Mouse (Mus musculus) adrenal gland, postnatal 10 days (tissue): ENCODE data around the gene Gzmb. TPM values are rescaled to one million over a fixed set of nuclear protein-coding genes. Genes with fewer than 3 reads are reported as not detected.
A peak's percentile ranks its signal among the peaks of the same experiment; 100 is the strongest.
"Not testable (repeated sequence)": the region's sequence is repeated elsewhere in the genome, so short reads cannot be mapped to it uniquely, and the experiment has no call there.

Source experiments
- DNase-seq: peaks from one replicate; pipeline ENCODE4 v3.0.0; 2021; ENCODE audit warnings: mixed read lengths
- long read RNA-seq, 2 experiments: library from polyadenylated mRNA; stranded (forward); transcript quantifications; one replicate each; pipeline ENCODE4 v2.0.0; 2021
- total RNA-seq, 2 experiments: library from RNA; stranded (reverse); gene quantifications; 2 replicates each; pipeline ENCODE4 v1.2.3; 2021

Gene Gzmb
- total RNA-seq, result under 1 TPM; 0.18 to 0.21 TPM
- long read RNA-seq, experiment 1, partial matches to known transcripts, result 0 of 2 reads
- long read RNA-seq, experiment 1, other reads (novel, unspliced or antisense), result 0 of 2 reads
- long read RNA-seq, experiment 2, result 0 reads

GRCm38 (mm10) chr14:56262153-56262552 is at the start of gene Gzmb:
Gene Gzmb (minus strand): TSS chr14:56262260.
- no peak for DNase-seq

GRCm38 (mm10) chr14:56311801-56312200 is 49.7 kb upstream of the Gzmb start:
- not testable (repeated sequence) for DNase-seq

GRCm38 (mm10) chr14:56310238-56310637 is 48.2 kb upstream of the Gzmb start:
- DNase-seq, result no peak

GRCm38 (mm10) chr14:56304149-56304548 is 42.1 kb upstream of the Gzmb start:
- DNase-seq, result peak; percentile 31

GRCm38 (mm10) chr14:56303506-56304025 is 41.5 kb upstream of the Gzmb start:
- DNase-seq, result no peak

- DNase-seq, result no peak
These were observed 40.0 kb upstream of the Gzmb start for GRCm38 (mm10) chr14:56302091-56302490.

DNA sequence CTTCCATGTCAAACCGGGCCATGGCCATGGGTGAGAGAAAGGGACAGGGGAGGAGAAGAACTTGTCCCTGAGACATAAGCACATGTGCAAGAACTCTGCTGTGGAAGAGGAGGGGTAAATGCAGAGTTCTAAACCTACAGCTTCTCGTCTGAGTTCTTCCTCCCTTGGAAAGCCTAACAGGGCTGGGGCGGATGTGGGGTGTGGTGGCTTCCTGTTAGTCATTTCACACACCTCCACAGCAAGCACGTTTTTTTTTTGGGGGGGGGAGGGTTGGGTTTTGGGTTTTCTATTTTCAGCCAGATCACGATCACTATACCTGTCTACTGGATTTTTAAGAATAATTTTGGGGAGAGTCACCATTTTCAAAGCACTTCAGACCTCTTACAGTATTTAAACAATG is 34.7 kb upstream of the Gzmb start:
- no peak for DNase-seq

- DNase-seq, result no peak
These were observed 34.0 kb upstream of the Gzmb start for GRCm38 (mm10) chr14:56296106-56296505.

DNA sequence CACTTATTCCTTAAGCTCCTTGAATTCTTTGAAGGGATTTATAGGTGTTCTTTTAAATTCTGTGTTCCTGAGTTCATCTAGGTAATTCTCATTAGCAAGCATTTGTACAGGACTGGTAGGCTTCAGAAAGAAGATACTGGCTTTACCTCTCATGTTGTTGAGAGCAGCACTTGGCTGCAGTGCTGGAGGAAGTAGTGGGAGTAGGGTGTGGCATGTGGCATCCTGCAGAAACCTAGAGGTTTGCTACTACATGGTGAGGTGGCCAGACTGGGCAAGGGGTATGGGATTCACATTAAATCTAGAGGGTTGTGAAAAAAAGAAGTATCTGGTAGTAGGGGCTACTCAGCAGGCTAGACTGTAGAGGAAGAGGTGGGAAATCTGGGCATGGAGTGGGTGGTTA is 31.1 kb upstream of the Gzmb start:
- no peak for DNase-seq

- DNase-seq, result no peak
These were observed 26.6 kb upstream of the Gzmb start for GRCm38 (mm10) chr14:56288651-56289050.

- no peak for DNase-seq
These were observed 25.7 kb upstream of the Gzmb start for GRCm38 (mm10) chr14:56287806-56288205.

DNA sequence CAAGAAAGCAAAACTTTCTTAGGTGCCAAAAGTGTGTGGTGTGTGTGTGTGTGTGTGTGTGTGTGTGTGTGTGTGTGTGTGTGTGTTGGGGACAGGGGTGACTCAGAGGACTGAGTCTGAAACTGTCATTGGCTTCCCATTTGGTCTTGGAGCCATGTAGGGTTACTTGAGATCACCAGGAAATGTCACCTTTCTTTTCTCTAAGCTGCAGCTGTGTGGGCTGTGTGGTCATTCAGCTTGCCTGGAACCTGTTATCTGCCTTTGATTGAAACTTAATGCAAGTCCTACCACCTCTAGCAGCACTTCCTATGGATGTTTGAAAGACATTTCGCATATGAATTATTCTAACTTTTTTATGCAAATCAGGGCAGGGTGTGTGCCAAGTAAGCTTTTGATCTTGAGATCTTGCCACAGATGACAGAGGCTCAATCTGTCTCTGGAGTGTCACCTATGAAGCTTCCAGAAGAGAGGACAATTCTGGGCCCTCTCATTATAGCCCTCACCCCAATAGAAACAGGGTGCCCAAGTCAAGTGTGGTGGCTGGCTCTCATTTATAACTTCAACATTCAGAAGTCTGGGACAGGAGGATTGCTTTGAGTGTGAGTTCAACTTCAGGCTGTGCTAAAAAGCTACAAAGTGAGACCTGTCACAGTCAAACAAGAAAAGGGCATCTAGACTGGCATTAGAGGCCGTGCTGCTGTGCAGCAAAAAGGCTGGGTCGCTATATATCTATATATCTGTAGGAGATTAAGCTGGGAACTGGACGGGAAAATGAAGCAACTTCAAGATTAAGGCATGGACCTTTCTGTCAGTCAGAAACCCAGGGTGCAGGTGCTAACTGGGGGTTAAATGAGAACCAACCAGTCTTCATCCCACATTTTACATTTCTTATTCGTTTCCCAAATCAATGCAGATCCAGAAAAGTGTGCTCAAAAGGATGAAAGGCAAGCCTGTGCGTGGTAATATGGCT is 22.6 kb upstream of the Gzmb start:
- DNase-seq, result no peak

- no peak for DNase-seq
These were observed 21.8 kb upstream of the Gzmb start for GRCm38 (mm10) chr14:56283816-56284215.

DNA sequence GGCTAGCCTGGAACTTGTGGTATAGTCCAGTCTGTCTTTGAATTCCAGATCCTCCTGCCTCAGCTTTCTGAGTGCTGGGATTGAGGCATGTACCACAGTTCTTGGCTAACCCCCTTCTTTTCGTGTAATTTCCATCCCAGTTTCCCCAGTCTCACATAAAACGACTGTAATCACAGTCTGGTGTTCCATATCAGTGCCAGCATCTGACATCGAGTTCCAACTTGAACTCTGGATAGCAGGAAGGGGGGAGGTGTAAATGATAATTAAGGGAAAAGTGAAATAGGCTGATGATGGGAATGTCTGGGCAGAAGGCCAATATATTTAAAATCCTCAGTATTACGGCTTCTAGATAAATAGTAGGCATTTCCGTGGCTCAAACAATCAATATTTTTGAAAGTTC is 19.0 kb upstream of the Gzmb start:
- no peak for DNase-seq

GRCm38 (mm10) chr14:56278691-56279090 is 16.6 kb upstream of the Gzmb start:
- not testable (repeated sequence) for DNase-seq

- not testable (repeated sequence) for DNase-seq
These were observed 14.0 kb upstream of the Gzmb start for GRCm38 (mm10) chr14:56276096-56276495.

DNA sequence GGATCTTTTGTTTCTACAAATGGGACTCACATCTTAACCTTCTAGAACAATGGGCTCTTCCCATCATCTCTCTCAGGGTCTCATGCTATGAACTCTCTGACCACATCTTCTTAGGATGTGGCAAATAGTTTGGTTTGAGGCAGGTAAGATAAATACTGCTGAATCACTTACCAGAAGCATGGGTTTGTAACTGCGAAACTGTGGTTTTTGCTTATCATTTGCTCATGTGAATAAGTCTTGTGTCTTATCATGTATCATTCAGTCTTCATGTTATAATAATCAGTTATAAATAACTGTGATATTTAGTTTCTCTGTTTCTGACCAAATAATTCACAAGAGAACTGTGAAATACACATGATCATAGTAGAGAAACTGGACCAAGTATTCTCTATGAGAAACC is 4.0 kb upstream of the Gzmb start:
- no peak for DNase-seq

DNA sequence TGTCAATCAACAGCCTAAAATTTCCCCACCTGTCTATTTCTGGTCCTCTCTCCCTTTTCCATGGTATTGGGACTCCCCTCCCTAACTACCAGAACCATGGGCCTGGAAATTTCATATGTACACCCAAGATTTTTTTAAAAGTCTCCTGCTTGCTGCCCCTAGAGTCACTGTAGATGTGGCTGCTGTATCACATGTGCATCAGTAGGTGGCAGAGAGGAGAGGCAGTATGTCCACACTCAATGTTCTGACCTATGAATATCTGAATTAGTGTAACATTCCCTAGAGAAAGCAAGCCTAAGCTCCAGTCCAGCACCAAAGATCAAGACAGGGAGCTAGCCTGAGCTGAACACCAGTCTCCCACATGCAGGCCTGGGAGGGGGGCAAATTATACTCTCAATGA is 21.7 kb downstream of the Gzmb start:
- DNase-seq, result no peak

GRCm38 (mm10) chr14:56234556-56234955 is 27.5 kb downstream of the Gzmb start, which contains the start of gene Gzmc:
Gene Gzmc (minus strand): TSS chr14:56234656.
- no peak for DNase-seq

DNA sequence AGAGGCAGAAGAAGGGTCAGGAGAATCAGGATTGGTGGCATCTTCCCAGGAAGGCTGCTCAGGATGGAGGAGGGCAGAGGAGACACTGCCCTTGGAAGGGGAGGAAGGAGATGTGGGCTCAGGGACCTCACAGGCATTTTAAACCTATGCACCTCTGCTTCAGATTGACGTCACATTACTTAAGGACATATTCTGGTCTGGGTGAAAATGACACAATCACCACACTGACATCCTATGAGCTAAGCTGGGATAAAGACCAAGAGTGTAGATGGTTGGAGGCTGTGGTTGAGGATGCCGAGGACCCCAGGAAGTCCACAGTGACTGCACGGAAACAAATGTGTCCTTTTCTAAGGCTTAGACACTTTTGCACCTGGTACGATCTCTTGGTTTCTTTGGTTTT is 50.7 kb downstream of the Gzmb start, which contains the start of gene Gzmf:
Gzmf (minus strand) TSS at position 101 of the 400 bp plus-strand sequence.
- DNase-seq, result no peak
